Comparison of ENCODE assay signal across 8 mouse cellular contexts in genomic region chr16:76372941-76373561, GRCm38 (mm10). TPM values are rescaled to one million over a fixed set of nuclear protein-coding genes. Genes with fewer than 3 reads are reported as not detected.
DNase-seq lines count a peak whose midpoint lies in the region; ATAC-seq lines count a peak whose summit lies in the region.

No protein-coding gene starts in this region.

- H3K27me3 ChIP-seq in intestine, embryonic 14.5 days (replicated peaks; ENCODE audit: control insufficient read depth, insufficient read depth, low read length) = no peaks in the 10 kb centered on the region
- H3K27me3 ChIP-seq in midbrain, embryonic 10.5 days (ENCODE audit: low read depth, poor library complexity, severe bottlenecking) = peaks cover 6% of the 10 kb centered on the region; the same call in 1 of the 2 replicates

- DNase-seq in adrenal gland, adult (ENCODE audit: inconsistent age in 2 of 2, low spot score in 1 of 2) = peak; percentile 91 to 98
- peak; percentile 90 for DNase-seq in embryo, embryonic 10.5 days (ENCODE audit: low spot score)
- DNase-seq in gastrocnemius, postnatal 14 days = peak; percentile 88
- DNase-seq in intestine, embryonic 14.5 days (ENCODE audit: low spot score) = peak; percentile 93
- peak; percentile 85 to 88 for DNase-seq in left cerebral cortex, postnatal 36 days (ENCODE audit: low spot score in 2 of 2)
- peak; percentile 91 for DNase-seq in midbrain, embryonic 10.5 days (ENCODE audit: low spot score)
- DNase-seq in right cerebral cortex, postnatal 36 days (ENCODE audit: low spot score in 2 of 2) = peak; percentile 75 to 80
- peak; percentile 85 to 86 for DNase-seq in urinary bladder, postnatal 4 days (ENCODE audit: low spot score in 2 of 2)

- H3K4me3 ChIP-seq in intestine, embryonic 14.5 days (ENCODE audit: low read depth, low read length) = peak overlapping the region; percentile 83
- H3K4me3 ChIP-seq in midbrain, embryonic 10.5 days = peak overlapping the region; percentile 90

- ATAC-seq in intestine, embryonic 14.5 days (replicated peaks; ENCODE audit: low FRiP score, low TSS enrichment, low read depth) = peak; percentile 93

- H3K4me1 ChIP-seq in intestine, embryonic 14.5 days (replicated peaks; ENCODE audit: control insufficient read depth, insufficient read depth, low read length) = peaks cover 17% of the 10 kb centered on the region
- H3K4me1 ChIP-seq in midbrain, embryonic 10.5 days = peaks cover 33% of the 10 kb centered on the region

- no peaks in the 10 kb centered on the region for H3K9me3 ChIP-seq in intestine, embryonic 14.5 days (ENCODE audit: control insufficient read depth, low read length)
- H3K9me3 ChIP-seq in midbrain, embryonic 10.5 days (replicated peaks) = no peaks in the 10 kb centered on the region

- WGBS in intestine, embryonic 14.5 days = under 1% methylated on average over 54 of the region's 70 CpGs
- WGBS in midbrain, embryonic 10.5 days = under 1% methylated on average over 64 of the region's 70 CpGs

- peak overlapping the region; percentile 99 for H3K27ac ChIP-seq in intestine, embryonic 14.5 days (ENCODE audit: low read depth)
- peak overlapping the region; percentile 99 for H3K27ac ChIP-seq in midbrain, embryonic 10.5 days (replicated peaks)

- H3K36me3 ChIP-seq in intestine, embryonic 14.5 days (ENCODE audit: control insufficient read depth, insufficient read depth, low read length) = no peaks in the 10 kb centered on the region
- H3K36me3 ChIP-seq in midbrain, embryonic 10.5 days = no peaks in the 10 kb centered on the region

- peak overlapping the region; percentile 98 for H3K9ac ChIP-seq in intestine, embryonic 14.5 days (ENCODE audit: low read length)

- intact Hi-C loops in gastrocnemius, postnatal 14 days (cut with DNase I; ENCODE audit: low total_unique reads) = no loop called here
- intact Hi-C loops in left cerebral cortex, postnatal 36 days (cut with DNase I) = loop anchor here (2.0 to 10.0 kb wide), 6 partner anchors 51 to 606 kb away; partner anchors contain the start of gene Hspa13

- H3K4me2 ChIP-seq in intestine, embryonic 14.5 days (ENCODE audit: low read length) = peak overlapping the region; percentile 89

RNA-seq across cellular contexts. Expression of gene Nrip1, which starts 0.6 kb away (rescaled TPM):
- total RNA-seq in gastrocnemius, postnatal 14 days (2021) = 10 to 100 TPM; 36.7 to 37.0 TPM
- 37.1 and 40.3 TPM in 2 replicates for polyA plus RNA-seq in intestine, embryonic 14.5 days (2014; fragmentation: Nextera tagmentation; extraction: Ambion mirVana)
- total RNA-seq in left cerebral cortex, postnatal 36 days (2021) = 10 to 100 TPM; 55.8 to 57.8 TPM
- 31.9 and 40.0 TPM in 2 replicates for polyA plus RNA-seq in midbrain, embryonic 10.5 days (2016; fragmentation: Nextera tagmentation; extraction: Ambion mirVana)

Comparison
In these comparisons a context has a peak if more than half of its experiments do, and no peak if none do; other contexts are left out.
1. Peak in every context shown above with its lines: DNase-seq, ATAC-seq, H3K4me3 ChIP-seq and H3K27ac ChIP-seq.